Mouse (Mus musculus): ENCODE measurements around the gene Rac1. TPM values are rescaled to one million over a fixed set of nuclear protein-coding genes. Genes with fewer than 3 reads are reported as not detected.

Rac1 gene
- polyA plus RNA-seq (2012; rRNA removed) (461 and 513 TPM in 2 replicates), polyA plus RNA-seq (2014; fragmentation: Nextera tagmentation; extraction: Ambion mirVana) (535 and 556 TPM in 2 replicates)

- H3K9ac ChIP-seq (ENCODE audit: low read depth, low read length, severe bottlenecking) = peak within 1 kb of the TSS; percentile 100
- H3K4me2 ChIP-seq (replicated peaks; ENCODE audit: low read depth, low read length, severe bottlenecking) = peak within 1 kb of the TSS; percentile 75
- H3K27ac ChIP-seq (replicated peaks; ENCODE audit: low read depth, low read length) = peak within 1 kb of the TSS; percentile 100
- peak within 1 kb of the TSS; percentile 99 for H3K4me3 ChIP-seq (replicated peaks; ENCODE audit: low read length)
- under 1% methylated on average over 77 of the region's 105 CpGs for WGBS
- DNase-seq (ENCODE audit: low spot score) (peak; percentile 95), ATAC-seq (ENCODE audit: low FRiP score, low read depth) (peak; percentile 96)
- H3K9me3 ChIP-seq (ENCODE audit: control insufficient read depth, low read length) = no peaks in the 10 kb centered on the region
- peaks cover 19% of the 10 kb centered on the region for H3K4me1 ChIP-seq (ENCODE audit: control insufficient read depth, insufficient read depth, low read length)
- H3K36me3 ChIP-seq (ENCODE audit: control insufficient read depth, insufficient read depth, low read length) = no peaks in the 10 kb centered on the region
- 0 out of 2 replicates have a peak, but pooled peaks have one; percentile 9 for TF ChIP-seq POLR2A (IDR thresholded peaks at IDR 0.05; ENCODE audit: borderline replicate concordance, extremely low read depth, insufficient read depth, insufficient read length)
- no peaks in the 10 kb centered on the region for H3K27me3 ChIP-seq (ENCODE audit: control insufficient read depth, insufficient read depth, low read length)
Measured at GRCm38 (mm10) chr5:143527486-143528307, at the start of gene Rac1. Gene Rac1 (minus strand): TSS chr5:143528036.

- H3K4me1 ChIP-seq (ENCODE audit: control insufficient read depth, insufficient read depth, low read length) = no peaks in the 10 kb centered on the region
- H3K4me3 ChIP-seq (replicated peaks; ENCODE audit: low read length) = no peak overlapping the region
- H3K9ac ChIP-seq (ENCODE audit: low read depth, low read length, severe bottlenecking) = no peak overlapping the region
- DNase-seq (ENCODE audit: low spot score) (peak; percentile 13), ATAC-seq (ENCODE audit: low FRiP score, low read depth) (no peak)
- WGBS = 81% methylated on average over 19 of the region's 19 CpGs
- TF ChIP-seq POLR2A (IDR thresholded peaks at IDR 0.05; ENCODE audit: borderline replicate concordance, extremely low read depth, insufficient read depth, insufficient read length) = no peak
- no peaks in the 10 kb centered on the region for H3K9me3 ChIP-seq (ENCODE audit: control insufficient read depth, low read length)
- no peaks in the 10 kb centered on the region for H3K27me3 ChIP-seq (ENCODE audit: control insufficient read depth, insufficient read depth, low read length)
- H3K36me3 ChIP-seq (ENCODE audit: control insufficient read depth, insufficient read depth, low read length) = no peaks in the 10 kb centered on the region
- 0 out of 2 replicates have a peak overlapping the region, but pooled peaks have one; percentile 26 for H3K27ac ChIP-seq (replicated peaks; ENCODE audit: low read depth, low read length)
- no peak overlapping the region for H3K4me2 ChIP-seq (replicated peaks; ENCODE audit: low read depth, low read length, severe bottlenecking)
Measured at GRCm38 (mm10) chr5:143574261-143575178, 46.7 kb upstream of the Rac1 start.

GRCm38 (mm10) chr5:143573067-143573466, 45.2 kb upstream of the Rac1 start:
- Histone ChIP-seq H3K9ac (ENCODE audit: low read depth, low read length, severe bottlenecking) (no peak overlapping the region), H3K27ac (replicated peaks; ENCODE audit: low read depth, low read length) (no peak overlapping the region), H3K4me1 (ENCODE audit: control insufficient read depth, insufficient read depth, low read length) (no peaks in the 10 kb centered on the region), H3K4me2 (replicated peaks; ENCODE audit: low read depth, low read length, severe bottlenecking) (no peak overlapping the region), H3K27me3 (ENCODE audit: control insufficient read depth, insufficient read depth, low read length) (no peaks in the 10 kb centered on the region), H3K9me3 (ENCODE audit: control insufficient read depth, low read length) (no peaks in the 10 kb centered on the region), H3K36me3 (ENCODE audit: control insufficient read depth, insufficient read depth, low read length) (no peaks in the 10 kb centered on the region), H3K4me3 (replicated peaks; ENCODE audit: low read length) (no peak overlapping the region)
- ATAC-seq (ENCODE audit: low FRiP score, low read depth) = no peak
- 85% methylated on average over 4 of the region's 4 CpGs for WGBS
- DNase-seq (ENCODE audit: low spot score) = no peak
- TF ChIP-seq POLR2A (IDR thresholded peaks at IDR 0.05; ENCODE audit: borderline replicate concordance, extremely low read depth, insufficient read depth, insufficient read length) = no peak

GRCm38 (mm10) chr5:143572195-143572594, 44.4 kb upstream of the Rac1 start:
- H3K9ac ChIP-seq (ENCODE audit: low read depth, low read length, severe bottlenecking) = no peak overlapping the region
- TF ChIP-seq POLR2A (IDR thresholded peaks at IDR 0.05; ENCODE audit: borderline replicate concordance, extremely low read depth, insufficient read depth, insufficient read length) = no peak
- H3K36me3 ChIP-seq (ENCODE audit: control insufficient read depth, insufficient read depth, low read length) = no peaks in the 10 kb centered on the region
- no peaks in the 10 kb centered on the region for H3K4me1 ChIP-seq (ENCODE audit: control insufficient read depth, insufficient read depth, low read length)
- H3K27ac ChIP-seq (replicated peaks; ENCODE audit: low read depth, low read length) = no peak overlapping the region
- DNase-seq (ENCODE audit: low spot score) (peak; percentile 81), ATAC-seq (ENCODE audit: low FRiP score, low read depth) (peak; percentile 53; the same call in 1 of the 2 replicates)
- no peaks in the 10 kb centered on the region for H3K27me3 ChIP-seq (ENCODE audit: control insufficient read depth, insufficient read depth, low read length)
- no peaks in the 10 kb centered on the region for H3K9me3 ChIP-seq (ENCODE audit: control insufficient read depth, low read length)
- H3K4me3 ChIP-seq (replicated peaks; ENCODE audit: low read length) = no peak overlapping the region
- 60% methylated on average over 5 of the region's 5 CpGs for WGBS
- no peak overlapping the region for H3K4me2 ChIP-seq (replicated peaks; ENCODE audit: low read depth, low read length, severe bottlenecking)

- peak; percentile 76 for DNase-seq (ENCODE audit: low spot score)
- H3K9ac ChIP-seq (ENCODE audit: low read depth, low read length, severe bottlenecking) = no peak overlapping the region
- H3K9me3 ChIP-seq (ENCODE audit: control insufficient read depth, low read length) = no peaks in the 10 kb centered on the region
- H3K27ac ChIP-seq (replicated peaks; ENCODE audit: low read depth, low read length) = no peak overlapping the region
- 14% methylated on average over 6 of the region's 6 CpGs for WGBS
- no peak overlapping the region for H3K4me3 ChIP-seq (replicated peaks; ENCODE audit: low read length)
- no peaks in the 10 kb centered on the region for H3K27me3 ChIP-seq (ENCODE audit: control insufficient read depth, insufficient read depth, low read length)
- no peak for TF ChIP-seq POLR2A (IDR thresholded peaks at IDR 0.05; ENCODE audit: borderline replicate concordance, extremely low read depth, insufficient read depth, insufficient read length)
- peaks cover 13% of the 10 kb centered on the region for H3K36me3 ChIP-seq (ENCODE audit: control insufficient read depth, insufficient read depth, low read length)
- no peak overlapping the region for H3K4me2 ChIP-seq (replicated peaks; ENCODE audit: low read depth, low read length, severe bottlenecking)
- no peaks in the 10 kb centered on the region for H3K4me1 ChIP-seq (ENCODE audit: control insufficient read depth, insufficient read depth, low read length)
- ATAC-seq (ENCODE audit: low FRiP score, low read depth) = no peak
Measured at GRCm38 (mm10) chr5:143567860-143568259, 40.0 kb upstream of the Rac1 start.
